Mouse (Mus musculus): ENCODE measurements around the gene Lrmp. TPM values are rescaled to one million over a fixed set of nuclear protein-coding genes. Genes with fewer than 3 reads are reported as not detected.
A peak's percentile ranks its signal among the peaks of the same experiment; 100 is the strongest.
"Not testable (repeated sequence)": the region's sequence is repeated elsewhere in the genome, so short reads cannot be mapped to it uniquely, and the experiment has no call there.

The Lrmp gene
- total RNA-seq (2021): 2.4 and 4.9 TPM in 2 replicates
- long read RNA-seq, partial matches to known transcripts: 0 of 3 reads
- long read RNA-seq, other reads (novel, unspliced or antisense): 1 of 3 reads

- no peak for DNase-seq
These were observed at the start of gene Lrmp for GRCm38 (mm10) chr6:145115476-145116097. Gene Lrmp (plus strand): TSS chr6:145115653.

GRCm38 (mm10) chr6:145066416-145066815 lies 49.0 kb upstream of the Lrmp start:
- no peak for DNase-seq

GRCm38 (mm10) chr6:145067679-145068078 lies 47.8 kb upstream of the Lrmp start:
- DNase-seq: no peak

GRCm38 (mm10) chr6:145069397-145069796 lies 46.1 kb upstream of the Lrmp start:
- DNase-seq: no peak

- DNase-seq: no peak
These were observed 45.5 kb upstream of the Lrmp start for GRCm38 (mm10) chr6:145069921-145070320.

- no peak for DNase-seq
These were observed 41.0 kb upstream of the Lrmp start for GRCm38 (mm10) chr6:145074461-145074860.

GRCm38 (mm10) chr6:145075088-145075547 lies 40.3 kb upstream of the Lrmp start:
- no peak for DNase-seq

- DNase-seq: peak; percentile 26
These were observed 39.8 kb upstream of the Lrmp start, which contains the start of gene Bcat1 for GRCm38 (mm10) chr6:145075548-145076224. Gene Bcat1 (minus strand): TSS chr6:145076184.

- DNase-seq: no peak
These were observed 39.2 kb upstream of the Lrmp start for GRCm38 (mm10) chr6:145076286-145076685.

GRCm38 (mm10) chr6:145079087-145079759 lies 36.2 kb upstream of the Lrmp start:
- no peak for DNase-seq

GRCm38 (mm10) chr6:145081721-145082120 lies 33.7 kb upstream of the Lrmp start:
- no peak for DNase-seq

GRCm38 (mm10) chr6:145084343-145085117 lies 30.9 kb upstream of the Lrmp start:
- DNase-seq: no peak

GRCm38 (mm10) chr6:145088451-145089113 lies 26.9 kb upstream of the Lrmp start:
- no peak for DNase-seq

- DNase-seq: no peak
These were observed 26.1 kb upstream of the Lrmp start for GRCm38 (mm10) chr6:145089373-145089772.

GRCm38 (mm10) chr6:145090201-145090863 lies 25.1 kb upstream of the Lrmp start:
- DNase-seq: no peak

GRCm38 (mm10) chr6:145090928-145091327 lies 24.5 kb upstream of the Lrmp start:
- DNase-seq: no peak

GRCm38 (mm10) chr6:145091998-145092397 lies 23.5 kb upstream of the Lrmp start:
- DNase-seq: no peak

- DNase-seq: not testable (repeated sequence)
These were observed 22.3 kb upstream of the Lrmp start for GRCm38 (mm10) chr6:145093038-145093622.

- no peak for DNase-seq
These were observed 21.0 kb upstream of the Lrmp start for GRCm38 (mm10) chr6:145094431-145094830.

- DNase-seq: no peak
These were observed 14.5 kb upstream of the Lrmp start for GRCm38 (mm10) chr6:145100923-145101322.
